Mouse (Mus musculus) kidney, postnatal 14 days (tissue): ENCODE measurements around the gene Dctn2.

Experiments
- DNase-seq: peaks from one replicate; pipeline ENCODE4 v3.0.0; 2022; ENCODE audit warnings: mixed read lengths

The Dctn2 gene

DNA sequence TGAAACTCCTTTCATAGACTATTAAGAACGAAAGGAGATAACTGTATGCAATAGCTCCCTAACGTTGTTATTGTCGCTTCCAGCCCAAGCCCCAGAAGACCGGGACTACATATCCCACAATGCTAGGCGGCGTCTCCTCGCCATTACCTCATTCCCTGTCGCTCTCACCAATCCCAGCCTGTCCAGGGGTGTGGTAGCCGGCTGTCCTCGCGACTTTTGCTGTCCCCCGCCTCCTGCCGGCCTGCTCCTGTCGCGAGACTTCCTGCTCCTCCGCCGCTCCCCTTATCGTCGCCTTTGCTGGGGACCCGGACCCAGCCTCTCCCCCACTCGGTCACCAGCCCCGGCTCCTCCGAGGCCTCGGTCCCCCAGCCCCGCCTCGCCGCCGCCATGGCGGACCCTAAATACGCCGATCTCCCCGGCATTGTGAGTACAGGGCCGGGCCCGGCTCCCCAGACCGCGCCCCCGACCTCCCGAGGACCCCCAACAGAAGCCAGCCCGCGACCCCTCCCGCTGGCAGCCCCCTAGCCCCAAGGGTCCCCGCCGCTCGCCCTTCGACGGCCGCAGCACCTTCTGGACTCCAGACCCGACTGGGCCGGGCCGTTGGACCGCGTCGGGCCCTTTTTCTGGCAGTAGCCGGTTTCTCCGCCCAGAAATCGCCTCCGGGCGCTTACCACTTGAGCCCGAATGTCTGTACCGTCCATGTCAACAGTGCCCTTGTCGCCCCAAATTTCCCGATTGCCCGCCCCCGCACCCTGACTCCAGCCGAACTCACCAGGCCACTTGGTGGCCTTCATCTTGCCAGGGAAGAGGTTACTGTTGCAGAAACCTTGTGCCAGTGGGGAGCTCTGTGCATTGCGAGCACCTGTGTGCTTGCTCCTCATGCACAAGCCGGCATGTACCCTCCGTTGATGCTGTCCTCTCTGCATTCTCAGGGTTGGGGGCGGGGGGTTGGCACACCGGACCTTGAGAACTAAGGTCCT, at the start of gene Dctn2:
Dctn2 (plus strand) TSS at position 257 of the 980 bp plus-strand sequence.
- peak; percentile 97 for DNase-seq

GRCm38 (mm10) chr10:127216456-127216855, 49.7 kb upstream of the Dctn2 start:
- no peak for DNase-seq

- DNase-seq = no peak
Measured at GRCm38 (mm10) chr10:127217177-127217576, 49.0 kb upstream of the Dctn2 start.

DNA sequence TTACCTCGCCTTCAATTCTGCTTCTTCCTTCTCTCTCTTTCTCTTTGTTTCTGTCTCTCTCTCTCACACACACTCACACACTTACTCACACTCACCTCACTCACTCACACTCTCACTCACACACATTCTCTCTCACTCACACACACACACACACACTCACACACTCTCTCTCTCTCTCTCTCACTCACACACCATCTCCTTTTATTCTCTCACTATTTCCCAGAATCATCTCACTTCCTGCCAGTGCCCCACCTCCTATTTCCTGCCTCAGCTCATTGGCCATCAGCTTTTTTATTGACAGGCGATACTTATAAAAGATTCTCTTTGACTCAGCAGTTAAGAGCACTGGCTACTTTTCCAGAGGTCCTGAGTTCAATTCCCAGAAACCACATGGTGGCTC, 47.8 kb upstream of the Dctn2 start:
- no peak for DNase-seq

DNA sequence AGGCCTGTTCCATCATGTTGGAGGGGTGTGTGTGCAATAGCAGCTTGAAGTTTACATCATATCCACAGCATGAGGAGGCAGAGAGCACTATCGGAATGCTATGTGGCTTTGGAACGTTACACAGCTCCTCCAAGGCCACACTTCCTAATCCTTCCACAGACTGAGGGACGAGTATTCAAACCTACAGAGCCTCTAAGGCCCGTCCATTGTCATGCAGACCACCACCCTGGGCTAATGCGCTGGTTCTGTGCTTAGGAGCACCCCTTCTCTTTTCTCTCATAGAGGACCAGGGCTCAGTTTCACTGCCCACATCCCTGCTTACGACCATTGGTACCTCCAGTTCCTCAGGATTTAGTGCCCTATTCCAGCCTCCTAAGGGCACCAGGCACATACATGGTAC, 41.0 kb upstream of the Dctn2 start:
- no peak for DNase-seq

GRCm38 (mm10) chr10:127225732-127226131, 40.4 kb upstream of the Dctn2 start:
- no peak for DNase-seq

DNA sequence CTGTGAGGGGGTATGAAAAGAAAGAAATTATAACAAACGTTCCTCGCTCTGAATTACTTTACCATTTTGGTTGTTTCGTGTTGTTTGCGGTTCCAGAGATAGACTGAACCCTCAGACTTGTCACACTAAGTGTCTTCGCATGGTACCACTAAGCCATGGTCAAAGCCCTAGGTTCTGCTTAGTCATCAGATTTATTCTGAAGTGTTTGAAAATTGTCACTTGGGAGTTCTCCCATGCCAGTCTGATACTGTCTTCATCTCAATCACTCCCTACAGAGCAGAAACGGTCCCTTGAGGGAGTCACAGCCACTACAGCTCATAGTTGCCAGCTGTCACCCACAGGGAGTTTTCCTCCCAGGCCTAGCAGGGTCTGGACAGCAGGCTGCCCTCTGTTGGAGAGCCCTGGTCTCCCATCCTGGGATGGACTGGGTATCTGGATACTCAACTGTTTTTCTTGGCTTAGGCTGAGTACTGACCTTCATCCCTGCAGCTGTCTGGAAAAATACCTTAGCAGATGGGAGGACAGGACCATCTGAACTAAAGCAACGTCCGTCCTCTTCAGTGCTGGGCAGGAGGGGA, 39.8 kb upstream of the Dctn2 start:
- DNase-seq = peak; percentile 40

DNA sequence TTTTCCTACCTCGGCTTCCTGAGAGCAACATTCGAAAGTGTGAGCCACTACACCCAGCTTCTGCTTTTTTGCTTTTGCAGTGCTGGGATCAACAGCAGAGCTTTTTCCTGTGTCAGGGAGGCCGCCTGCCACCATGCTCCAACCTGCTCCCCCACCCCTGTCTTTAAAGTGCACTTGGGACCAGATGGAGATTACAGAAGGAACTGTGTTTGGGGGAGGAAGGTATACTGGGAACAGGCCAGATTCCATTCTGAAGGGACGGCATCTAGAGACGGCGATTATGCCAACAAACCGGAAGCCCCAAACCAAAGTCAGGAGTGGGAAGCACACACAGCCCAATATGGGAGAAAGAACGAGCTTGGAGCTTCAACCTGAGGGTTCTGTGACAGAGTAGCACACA, 39.0 kb upstream of the Dctn2 start:
- no peak for DNase-seq

GRCm38 (mm10) chr10:127228897-127229296, 37.3 kb upstream of the Dctn2 start:
- DNase-seq = peak; percentile 69

DNA sequence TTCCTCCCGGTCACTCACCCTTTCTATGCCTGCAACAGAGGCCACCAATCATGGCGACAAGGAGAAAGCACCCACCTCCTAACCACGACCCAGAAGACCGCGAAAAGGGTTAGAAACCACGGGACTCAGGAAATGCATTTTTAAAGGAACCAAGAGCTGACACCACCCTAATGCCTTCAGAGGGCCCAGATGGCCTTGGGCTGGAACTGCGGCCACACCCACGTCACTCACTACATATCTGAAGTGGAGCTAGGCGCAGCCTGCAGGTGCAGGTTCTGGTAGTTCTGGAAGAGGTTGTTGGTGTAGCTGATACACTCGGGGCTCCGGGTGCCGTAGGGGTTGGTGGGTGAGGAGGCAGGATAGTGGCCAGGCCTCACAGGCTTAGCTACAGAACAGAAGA, 35.5 kb upstream of the Dctn2 start:
- no peak for DNase-seq

- DNase-seq = no peak
Measured at GRCm38 (mm10) chr10:127231741-127232140, 34.4 kb upstream of the Dctn2 start.

- no peak for DNase-seq
Measured at GRCm38 (mm10) chr10:127233141-127233540, 33.0 kb upstream of the Dctn2 start.

DNA sequence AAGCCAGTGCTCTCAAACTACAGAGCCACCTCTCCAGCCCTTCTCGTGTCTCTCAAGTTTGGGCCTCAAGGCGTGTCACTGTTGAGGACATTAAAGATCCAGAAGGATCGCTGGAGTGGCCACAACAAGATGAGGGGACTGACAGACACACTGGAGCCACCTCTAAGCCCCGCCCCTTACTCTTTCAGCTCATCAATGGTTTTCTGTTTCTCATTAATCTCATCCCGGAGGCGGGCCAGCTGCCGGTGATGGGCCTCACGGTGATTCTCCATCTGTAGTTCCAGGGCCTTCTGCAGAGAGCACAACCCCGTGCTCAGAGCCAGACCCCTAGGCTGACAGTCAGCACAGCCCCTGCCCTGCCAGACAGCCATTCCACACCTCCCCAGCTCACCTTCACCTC, 29.6 kb upstream of the Dctn2 start:
- DNase-seq = no peak

GRCm38 (mm10) chr10:127238241-127238824, 27.8 kb upstream of the Dctn2 start:
- DNase-seq = no peak

DNA sequence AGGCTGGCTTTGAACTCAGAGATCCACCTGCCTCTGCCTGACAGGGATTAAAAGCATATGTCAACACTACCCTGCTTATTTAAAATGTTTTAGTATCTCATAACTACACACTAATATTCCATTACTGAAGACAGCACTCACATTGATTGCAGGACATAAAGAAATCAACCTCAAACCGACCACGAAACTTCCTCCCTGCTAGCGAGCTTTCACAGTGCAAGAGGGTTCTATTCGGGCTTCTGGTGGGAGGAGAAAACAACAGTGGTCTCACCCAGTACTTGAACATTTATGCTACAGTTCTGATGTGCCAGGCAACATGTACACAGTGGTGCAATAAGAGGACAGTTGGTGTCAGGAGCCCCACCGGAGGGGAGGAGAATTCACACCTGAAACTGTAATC, 15.4 kb upstream of the Dctn2 start:
- no peak for DNase-seq

GRCm38 (mm10) chr10:127255625-127256345, 10.4 kb upstream of the Dctn2 start:
- DNase-seq = peak; percentile 74

- DNase-seq = no peak
Measured at GRCm38 (mm10) chr10:127257790-127258189, 8.4 kb upstream of the Dctn2 start.

- no peak for DNase-seq
Measured at GRCm38 (mm10) chr10:127258489-127258888, 7.7 kb upstream of the Dctn2 start.

DNA sequence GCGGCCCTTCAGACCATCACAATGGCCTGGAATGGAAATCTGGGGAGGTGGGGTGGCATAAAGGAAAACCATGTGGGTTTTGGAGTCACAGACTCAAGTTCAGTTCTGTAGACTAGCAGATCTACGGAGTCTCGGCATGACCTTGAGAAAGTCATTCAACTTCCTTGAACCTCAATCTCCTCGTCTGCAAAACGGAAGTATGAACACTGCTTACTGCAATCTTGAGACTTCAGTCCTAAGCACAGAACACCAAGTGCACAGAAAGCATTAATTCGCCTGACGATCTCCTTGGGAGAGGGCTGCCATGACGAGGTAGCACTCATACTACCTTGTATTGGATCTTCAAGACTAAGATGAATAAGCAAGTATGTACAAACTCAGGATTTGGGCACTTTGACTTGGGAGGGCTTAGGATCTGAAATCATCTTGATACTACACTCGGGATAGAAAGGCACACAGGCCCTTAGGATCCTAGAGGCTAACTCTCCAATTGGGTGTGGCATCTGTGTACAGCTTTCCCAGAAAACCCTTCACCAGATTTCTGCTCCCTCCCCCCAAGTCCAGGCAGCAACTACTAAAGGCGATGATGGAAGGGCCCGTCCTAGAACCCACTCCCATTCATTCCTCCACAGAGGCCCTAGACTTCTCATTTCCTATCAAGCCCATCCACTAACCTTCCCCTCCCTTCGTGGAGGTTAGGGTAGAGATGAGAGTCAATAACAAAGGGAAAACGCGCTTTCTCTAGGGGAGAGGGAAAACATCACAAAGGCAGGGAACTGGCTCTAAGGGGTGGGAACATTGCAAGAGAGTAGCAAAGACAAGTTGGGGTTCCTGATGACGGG, 4.2 kb upstream of the Dctn2 start:
- DNase-seq = no peak

- DNase-seq = peak; percentile 29
Measured at GRCm38 (mm10) chr10:127262548-127263398, 3.4 kb upstream of the Dctn2 start, which contains the start of gene Kif5a. TSS of gene Kif5a (minus strand) at chr10:127263348.

- no peak for DNase-seq
Measured at GRCm38 (mm10) chr10:127263631-127264030, 2.5 kb upstream of the Dctn2 start.
